Mouse (Mus musculus): ENCODE measurements around the gene Pabpn1.

Pabpn1 gene

DNA sequence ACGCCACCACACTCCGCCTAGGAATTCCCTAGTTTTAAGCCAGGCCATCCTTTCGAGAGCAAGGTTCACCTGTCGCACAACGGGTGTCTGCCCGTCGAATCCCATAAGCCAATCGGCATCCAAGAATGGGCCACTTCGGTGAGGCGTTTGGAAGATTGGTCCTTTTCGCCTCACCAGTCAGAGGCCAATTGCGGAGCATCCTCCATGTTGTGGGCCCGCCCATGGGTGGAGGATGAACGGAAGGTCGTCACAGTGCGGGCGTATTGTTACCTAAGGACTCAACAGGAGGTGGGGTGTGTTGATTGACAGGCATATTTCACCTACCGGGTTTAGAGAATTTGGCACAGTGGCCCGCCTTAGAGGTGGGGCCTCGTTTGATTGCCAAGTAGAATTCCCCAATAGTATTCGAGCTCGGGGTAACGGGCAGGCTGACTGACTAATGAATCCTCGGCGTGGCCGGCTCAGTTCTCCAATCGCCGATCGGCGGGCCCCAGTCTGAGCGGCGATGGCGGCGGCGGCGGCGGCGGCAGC lies 1.4 kb downstream of the Pabpn1 start:
- DNase-seq (ENCODE audit: low read depth, low spot score): peak; percentile 99

DNA sequence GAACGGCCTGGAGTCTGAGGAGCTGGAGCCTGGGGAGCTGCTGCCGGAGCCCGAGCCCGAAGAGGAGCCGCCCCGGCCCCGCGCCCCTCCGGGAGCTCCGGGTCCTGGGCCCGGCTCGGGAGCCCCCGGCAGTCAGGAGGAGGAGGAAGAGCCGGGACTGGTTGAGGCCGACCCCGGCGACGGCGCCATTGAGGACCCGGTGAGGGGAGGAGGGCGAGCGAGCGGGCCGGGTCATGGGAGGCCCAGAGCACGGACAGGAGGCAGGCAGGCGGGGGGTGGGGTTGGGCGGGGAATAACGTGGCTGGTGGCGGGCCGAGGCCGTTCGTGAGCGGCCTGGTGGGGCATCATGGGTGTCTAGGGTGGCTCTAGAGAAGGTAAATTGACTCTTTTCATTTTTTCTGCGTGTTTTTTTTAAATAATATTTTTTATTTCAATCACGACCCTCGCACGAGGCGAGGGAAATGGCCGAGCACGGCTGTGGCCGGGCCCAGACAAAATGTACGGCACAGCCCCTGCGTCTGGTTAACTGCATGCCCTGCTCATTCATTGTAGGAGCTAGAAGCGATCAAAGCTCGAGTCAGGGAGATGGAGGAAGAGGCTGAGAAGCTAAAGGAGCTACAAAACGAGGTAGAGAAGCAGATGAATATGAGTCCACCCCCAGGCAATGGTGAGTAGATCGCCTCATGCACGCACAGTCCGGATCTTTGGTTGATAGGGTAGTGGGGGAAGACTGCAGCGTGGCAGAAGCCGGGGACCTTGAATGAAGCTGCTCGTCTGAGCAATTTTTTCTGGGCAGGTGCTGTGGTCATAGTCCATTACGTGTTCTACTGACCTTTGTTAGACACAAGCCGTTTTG lies 2.2 kb downstream of the Pabpn1 start:
- DNase-seq (ENCODE audit: low read depth, low spot score): no peak

DNA sequence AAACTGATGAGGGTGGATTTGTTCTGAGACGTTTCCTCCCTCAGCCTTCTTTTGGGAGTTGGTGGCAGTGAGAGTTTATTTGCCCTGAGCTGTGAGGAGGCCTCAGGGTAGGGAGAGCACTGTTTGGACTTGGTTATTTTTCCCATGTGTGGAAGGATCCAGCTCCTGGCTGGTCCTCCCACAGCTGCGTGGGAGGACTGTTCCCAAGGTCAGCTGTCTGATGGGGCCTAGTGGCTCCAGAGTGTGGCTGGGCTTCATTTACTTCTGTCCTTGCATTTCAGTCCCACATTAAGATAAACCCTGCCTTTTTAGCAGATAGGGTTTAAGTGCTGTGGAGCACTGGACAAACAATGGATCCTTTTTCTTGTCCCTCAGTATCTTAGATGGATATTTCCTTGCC lies 5.1 kb downstream of the Pabpn1 start:
- DNase-seq (ENCODE audit: low read depth, low spot score): no peak

DNA sequence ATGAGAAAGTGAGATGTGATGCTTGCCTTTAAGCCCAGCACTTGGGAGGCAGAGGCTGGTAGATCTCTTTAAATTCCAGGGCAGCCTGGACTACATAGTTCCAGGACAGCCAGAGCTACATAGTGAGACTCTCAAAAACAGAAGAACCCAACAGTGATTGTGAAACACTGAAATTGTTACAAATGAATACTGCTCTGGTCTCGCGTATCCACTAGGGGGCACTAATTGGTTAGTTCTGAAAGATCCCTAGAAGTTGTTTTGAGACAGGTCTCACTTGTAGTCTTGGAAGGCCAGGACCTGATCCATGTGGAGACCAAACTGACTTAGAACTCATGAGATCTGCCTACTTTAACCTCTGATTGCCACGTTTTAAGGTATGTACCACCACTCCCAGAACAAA lies 8.1 kb downstream of the Pabpn1 start:
- DNase-seq (ENCODE audit: low read depth, low spot score): peak; percentile 85

DNA sequence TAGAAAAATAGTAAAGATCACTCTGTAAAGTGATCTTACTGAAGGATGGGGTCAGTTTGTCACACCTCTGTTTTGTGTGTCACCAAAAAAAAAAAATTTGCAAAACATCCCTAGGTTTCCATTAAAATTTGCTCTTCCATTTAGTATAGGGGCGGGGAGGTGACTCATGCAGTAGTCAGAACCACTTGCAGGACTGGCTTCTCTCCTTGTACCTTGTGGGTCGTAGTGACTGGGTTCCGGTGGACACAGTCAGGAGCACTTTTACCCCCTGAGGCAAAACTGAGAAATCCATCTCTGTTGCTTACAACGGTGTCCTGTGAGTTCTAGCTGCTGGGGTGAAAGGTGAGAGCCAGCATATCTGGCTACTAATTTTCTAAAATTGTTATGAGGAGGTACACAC lies 11.3 kb downstream of the Pabpn1 start:
- no peak for DNase-seq (ENCODE audit: low read depth, low spot score)

DNA sequence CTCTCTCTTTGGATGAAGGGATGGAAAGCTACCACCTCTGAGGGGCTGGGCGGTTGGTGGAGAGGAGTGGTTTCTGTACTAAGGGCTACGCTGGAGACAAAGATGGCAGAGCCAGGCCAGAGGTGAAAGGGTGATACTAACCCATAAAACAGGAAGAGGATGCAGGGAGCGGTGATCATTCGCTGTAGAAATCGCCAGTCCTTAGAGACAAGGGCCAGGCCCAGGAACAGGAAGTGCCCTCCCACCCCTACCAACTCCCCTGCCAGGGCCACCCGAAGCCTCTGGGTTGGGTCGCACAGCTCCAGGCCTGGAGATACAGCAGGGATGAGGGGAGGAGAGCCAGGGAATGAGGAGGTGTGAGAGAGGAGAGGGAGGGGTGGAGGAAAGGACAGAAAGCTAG lies 16.4 kb downstream of the Pabpn1 start:
- no peak for DNase-seq (ENCODE audit: low read depth, low spot score)

DNA sequence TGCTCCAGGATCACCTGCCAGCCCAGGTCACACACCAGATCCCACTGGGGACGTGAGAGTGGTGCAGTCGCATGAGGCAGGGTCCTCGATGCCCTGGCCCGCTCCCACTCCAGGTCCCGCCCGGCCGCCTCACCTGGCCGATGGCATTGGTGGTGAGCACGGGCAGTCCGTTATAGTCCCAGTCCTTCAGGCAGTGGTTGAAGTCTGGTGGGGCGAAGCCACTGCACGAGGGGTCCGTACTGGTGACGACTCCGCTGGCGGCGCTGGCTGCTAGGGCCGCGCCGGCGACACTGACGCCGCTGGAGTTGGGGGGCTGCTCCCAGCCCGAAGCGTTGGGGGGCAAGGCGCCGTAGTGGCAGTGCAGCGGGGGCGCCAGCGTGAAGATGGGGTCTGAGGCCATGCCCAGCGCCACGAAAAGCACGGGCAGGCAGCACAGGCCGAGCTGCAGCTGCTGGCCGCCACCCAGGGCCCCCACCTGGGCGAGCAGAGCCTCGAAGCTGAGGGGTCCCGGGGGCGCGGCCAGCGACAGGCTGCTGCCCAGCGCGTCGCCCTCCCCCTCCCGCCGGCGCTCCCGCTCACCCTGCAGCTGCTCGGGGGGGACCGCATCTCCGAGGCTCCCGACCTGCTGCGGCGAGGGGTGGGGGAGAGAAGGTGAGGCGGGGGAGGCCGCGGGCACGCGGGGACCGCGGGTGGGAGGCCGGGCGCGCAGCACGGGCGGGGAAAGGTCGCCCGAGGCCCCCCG lies 20.0 kb downstream of the Pabpn1 start:
- DNase-seq (ENCODE audit: low read depth, low spot score): no peak

DNA sequence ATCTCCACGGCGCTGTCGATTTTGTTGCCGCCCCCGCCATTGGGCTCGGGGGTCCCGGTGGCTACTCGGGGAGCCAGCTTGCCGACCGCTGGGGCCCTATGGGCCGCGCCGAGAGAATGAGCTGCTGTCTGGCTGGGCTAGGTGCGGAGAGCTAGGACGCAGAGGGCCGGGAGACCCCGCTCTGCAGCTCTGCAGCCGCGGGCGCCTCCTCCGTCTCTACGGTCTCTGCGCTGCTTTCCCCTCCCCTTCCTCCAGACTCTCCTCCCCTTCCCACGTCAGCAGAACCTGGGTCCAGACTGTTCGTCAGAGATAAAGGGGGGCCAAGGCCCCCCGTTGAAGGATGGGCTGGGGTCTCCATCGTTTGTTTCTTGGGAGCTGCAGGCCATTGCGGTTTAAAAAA lies 20.6 kb downstream of the Pabpn1 start, which contains the start of gene Slc22a17:
Gene Slc22a17 (minus strand): TSS at position 247 of the 400 bp plus-strand sequence.
- DNase-seq (ENCODE audit: low read depth, low spot score): peak; percentile 86

DNA sequence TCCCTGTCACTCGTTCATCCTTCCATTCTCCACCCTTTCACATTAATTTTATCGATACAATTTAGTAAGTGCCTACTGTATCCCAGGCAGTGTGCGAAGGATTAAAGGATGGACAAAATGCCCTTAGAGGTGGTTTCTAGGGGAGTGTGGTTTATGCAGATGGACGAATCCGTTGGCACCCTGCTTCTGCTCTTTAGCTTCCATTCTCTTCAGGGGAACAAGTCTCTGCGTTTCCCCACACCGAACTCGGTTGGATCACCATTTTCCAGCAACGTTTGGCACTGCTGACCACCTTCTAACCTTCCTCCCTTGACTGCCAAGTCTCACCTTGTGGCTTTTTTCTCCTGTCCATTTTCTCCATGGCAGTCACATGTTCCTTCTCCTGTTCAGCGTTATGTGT lies 21.0 kb downstream of the Pabpn1 start:
- DNase-seq (ENCODE audit: low read depth, low spot score): no peak

DNA sequence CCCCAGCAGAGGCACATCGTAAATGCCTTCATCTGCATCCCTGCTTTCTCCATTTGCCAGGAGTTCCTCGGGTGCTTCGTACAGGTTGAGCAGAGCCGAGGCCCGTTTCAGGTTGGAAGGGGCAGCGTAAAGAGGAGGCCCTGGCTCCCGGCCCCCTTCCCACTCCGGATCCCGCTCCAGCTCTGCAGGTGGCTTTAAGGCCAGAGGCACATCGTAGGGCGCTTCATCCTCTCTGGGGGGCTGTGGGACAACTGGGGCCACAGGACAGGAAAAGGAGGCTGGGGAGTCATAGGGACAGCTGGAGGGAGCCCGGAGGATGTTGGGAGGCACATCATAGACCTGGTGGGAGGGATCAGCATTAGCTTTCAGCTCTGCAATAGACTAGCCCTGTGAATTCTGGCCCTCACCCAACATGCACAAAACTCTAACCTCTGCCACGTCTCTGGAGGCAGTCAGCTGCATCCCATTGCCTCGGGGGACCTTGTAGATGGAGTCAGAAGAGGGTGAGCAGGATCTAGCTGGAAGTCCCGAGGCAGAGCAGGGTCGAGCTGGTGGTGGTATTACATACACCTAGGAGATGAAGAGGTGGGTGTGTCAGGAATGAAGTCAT lies 27.9 kb downstream of the Pabpn1 start:
- DNase-seq (ENCODE audit: low read depth, low spot score): no peak

DNA sequence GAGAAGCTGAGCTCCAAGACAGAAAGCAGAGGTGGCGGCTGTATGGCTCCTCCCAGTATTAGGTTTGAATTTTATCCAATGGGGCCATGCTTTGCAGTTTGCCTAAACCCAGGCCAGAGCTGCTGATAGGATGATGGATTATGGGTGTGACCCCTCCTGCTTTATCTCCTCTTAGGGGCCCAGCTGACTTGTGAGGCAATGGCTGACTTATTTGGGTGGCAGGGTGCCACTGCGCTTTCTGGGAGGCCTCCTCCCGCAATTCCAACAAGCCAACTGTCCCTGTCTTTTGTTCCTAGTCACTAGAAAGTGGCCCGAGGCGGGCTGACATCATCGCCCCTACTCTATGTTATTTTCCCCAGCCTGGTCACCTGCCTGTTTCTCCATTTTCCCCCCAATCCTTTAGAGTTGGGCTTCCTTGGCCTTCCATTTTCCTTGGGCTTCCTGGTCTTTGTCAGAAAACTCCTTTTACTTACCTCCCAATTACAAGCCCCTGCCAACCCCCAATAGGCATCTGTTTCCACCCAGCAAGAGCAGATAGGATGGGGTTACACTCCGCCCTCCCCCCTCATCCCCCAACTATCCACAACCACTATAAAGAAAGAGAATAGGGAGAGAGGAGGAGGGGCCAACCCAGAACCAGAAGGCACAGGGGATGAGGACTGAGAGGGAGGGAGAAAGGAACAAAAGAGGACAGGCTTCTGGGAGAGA lies 32.5 kb downstream of the Pabpn1 start:
- peak; percentile 76 for DNase-seq (ENCODE audit: low read depth, low spot score)

DNA sequence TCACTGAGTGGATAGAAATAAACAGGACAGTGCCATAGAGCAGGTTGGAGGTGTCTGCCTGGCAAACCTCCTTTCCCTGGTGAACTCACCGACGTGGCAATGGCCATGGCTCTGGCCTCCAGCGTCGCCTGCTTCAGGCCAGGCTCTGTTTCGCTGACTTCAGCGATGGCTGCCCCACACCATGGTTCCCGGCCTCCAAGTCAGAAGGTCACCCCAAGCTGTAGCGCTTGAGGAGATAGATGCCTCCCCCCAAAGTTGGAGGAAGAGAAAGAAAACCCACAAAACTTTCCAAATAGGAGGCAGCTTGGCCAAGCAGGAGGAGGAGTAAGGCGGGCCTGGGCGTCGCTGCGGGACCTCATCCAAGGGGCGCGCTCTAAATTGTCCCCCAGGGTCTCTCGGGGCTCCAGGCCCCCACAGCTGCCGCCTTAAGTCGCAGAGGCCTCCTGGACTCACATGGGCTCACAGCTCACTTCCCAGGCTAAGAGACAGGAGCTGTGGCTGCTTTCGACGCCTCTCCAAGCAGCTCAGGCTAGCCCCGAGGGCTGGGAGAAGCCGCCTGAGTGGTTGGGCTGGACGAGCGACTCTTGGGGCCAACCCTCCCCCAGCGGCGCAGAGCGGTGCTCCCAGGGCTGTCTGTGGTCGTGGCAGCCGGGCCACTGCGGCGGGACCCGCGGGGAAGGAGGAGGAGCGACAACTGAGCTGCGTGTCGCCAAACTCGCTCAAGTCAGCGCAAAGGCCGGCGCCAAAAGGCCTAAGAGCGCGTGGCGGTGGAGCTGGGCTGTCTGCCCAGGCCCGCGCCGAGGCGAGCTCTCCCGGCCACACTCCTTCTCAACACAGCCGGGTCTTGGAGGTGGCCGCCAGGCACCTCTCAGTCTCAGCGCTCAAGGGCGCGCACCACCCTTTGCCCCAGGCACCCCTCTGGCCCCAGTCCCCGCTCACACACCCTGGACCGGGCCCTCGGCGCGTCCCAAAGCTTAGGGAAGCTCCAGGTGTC lies 33.3 kb downstream of the Pabpn1 start, which contains the start of gene Efs:
Gene Efs (minus strand): TSS at position 778 of the 994 bp plus-strand sequence.
- DNase-seq (ENCODE audit: low read depth, low spot score): peak; percentile 61

DNA sequence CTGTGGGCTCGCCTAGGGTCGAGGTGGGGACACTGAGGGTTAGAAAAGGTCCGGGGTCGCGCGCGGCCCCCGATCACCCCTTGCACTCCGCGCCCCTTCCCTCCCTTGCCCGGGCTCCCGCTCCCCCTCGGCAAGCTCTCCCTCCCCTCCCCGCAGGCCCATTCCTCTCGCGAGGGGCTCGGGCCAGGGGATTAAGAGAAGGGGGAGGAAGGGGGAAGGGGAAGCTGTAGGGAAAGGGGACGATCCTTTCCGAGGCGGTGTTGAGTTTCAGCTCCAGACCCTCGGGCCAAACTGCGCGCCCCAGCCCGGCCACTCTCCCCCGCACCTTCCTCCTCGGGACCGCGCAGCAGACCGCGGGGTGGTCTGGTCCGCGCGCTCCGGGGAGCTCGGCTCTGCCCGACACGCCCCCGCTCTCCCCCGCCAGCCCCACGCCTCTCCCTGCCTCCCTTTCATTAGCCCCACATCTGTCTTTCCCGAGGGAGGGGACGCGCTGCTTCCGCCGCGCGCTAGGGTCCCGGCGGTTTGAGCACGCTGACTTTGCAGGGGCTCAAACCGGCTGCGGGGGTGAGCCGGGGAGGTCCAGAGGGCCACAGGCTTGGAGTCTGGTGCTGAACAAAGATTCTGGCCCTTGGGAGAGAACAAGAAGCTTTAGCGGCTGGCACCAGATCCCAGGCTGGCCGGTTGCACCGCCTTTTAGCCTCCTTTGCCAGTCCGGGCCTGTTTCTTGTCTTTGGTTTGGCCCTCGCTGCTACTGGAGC lies 34.3 kb downstream of the Pabpn1 start:
- DNase-seq (ENCODE audit: low read depth, low spot score): peak; percentile 94

DNA sequence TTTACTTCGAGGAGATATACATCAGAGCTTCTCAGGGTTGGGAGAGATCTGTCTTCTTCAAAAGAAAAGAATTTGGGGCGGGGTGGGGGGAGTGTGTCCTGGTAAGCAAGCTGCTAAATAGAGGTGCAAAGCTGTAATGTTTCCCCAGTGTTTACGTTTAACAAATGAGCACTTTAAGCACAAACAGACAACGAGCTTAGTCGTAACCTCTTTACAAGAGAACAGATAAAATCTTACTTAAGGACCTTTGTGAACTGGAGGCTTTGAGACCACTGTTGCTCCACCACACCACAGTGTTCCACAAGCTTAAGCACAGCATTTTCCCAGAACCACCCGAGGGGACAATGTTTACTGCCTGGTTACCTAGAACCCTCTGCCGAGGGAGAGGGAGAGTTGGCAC lies 35.0 kb downstream of the Pabpn1 start:
- no peak for DNase-seq (ENCODE audit: low read depth, low spot score)

DNA sequence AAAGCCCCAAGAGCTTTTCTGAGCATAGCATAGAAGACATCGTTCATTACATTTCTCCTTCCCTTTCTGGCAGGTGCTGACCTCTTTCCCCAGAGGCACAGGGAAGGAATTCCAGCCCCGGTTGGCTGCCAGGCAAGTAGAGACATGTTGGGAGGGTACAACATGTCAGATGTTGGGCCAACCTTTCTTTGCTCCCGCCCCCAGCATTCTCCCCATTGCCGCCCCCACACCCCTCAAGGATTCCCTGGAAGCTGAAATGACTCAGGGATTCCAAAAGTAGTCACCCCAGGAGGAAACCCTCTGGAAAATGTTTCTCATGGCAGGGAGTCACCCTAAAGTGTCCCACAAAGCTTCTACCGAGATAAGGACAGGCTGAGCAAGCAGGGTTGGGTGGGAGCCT lies 37.5 kb downstream of the Pabpn1 start:
- no peak for DNase-seq (ENCODE audit: low read depth, low spot score)

DNA sequence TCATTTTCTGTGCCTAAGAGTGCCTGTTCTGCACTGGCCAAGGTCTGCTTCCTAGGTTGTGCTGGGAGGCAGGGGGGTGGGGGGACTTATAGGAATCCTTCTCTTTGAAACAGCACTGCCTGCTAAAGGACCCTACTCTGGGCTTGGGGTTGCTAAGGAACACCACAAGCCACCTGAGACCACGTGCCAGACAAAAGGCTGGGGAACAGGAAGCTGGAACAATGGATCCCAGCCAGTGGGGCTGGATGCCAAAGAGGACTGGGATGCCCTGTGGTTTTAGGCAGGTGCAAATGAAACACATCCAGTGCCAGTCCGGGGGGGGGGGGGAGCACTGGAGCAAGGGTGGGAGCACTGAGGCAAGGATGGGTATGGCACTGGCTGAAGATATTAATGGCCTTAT lies 38.1 kb downstream of the Pabpn1 start:
- no peak for DNase-seq (ENCODE audit: low read depth, low spot score)

DNA sequence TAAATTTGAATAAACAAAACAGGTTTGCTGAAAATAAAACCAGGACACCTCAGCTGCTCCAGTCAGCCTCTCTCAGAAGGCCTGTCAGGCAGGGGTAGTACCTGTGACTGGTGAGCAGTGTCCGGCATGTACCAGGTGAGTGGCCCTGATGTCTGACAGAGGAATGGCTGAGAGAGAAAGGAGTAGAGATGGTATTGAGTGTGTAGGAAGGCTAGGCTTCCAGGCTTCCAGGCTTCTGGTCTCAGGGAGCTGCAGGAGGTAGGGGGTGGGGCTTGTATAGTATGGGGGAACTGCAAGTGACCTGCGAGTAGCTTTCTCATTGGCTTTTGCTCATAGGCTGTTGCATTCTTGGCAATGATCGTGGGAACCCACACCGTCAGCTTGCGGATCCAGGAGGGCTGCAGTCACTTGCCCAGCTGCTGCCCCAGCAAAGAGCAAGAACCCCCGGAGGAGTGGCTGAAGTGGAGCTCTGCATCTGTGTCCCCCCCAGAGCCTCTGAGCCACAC lies 40.4 kb downstream of the Pabpn1 start, which contains the start of gene Il25:
Gene Il25 (plus strand): TSS at position 51 of the 506 bp plus-strand sequence.
- DNase-seq (ENCODE audit: low read depth, low spot score): no peak

DNA sequence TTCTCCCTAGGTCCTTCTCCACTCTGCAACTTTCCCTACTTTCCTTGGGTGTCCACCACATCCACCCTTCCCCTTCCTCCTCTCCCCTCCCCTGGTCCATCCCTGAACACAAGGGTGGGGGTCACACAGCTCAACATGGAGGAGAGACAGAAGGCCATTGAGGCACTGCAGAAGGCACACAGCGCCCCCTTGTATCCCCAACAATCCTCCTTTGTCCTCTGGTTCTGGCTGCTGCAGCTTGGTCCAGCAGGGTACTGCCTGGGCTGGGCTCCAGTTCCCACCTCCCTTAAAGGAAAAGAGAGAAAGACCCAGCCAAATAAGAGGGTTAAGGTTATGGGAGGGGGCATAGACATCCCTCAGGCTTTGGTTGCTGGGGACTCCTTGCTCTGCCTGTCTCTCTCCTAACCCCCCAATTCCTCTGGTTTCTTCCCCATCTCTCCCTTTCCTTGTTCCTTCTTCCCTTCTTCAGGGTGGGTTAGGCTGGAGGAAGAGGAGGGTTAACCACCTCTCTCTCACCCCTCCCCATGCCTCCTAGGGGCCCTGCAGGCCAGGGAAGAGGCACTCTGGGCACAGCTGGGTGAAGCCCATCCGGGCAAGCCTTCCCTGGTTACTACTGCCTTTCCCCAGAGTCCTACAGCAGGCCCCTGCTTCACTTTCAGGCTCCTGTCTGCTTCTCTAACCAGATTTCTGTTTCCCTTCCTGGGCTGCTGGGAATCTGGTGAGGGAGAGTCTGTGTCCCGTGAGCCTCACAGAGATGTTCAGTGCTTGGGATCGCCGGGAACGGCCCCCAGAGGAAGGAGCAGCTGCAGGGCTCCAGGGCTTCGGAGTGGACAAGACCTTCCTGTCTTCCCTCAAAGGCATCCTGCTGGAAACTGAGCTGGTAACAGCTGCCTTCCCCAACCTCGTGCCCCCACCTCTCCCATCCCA lies 43.9 kb downstream of the Pabpn1 start, which contains the start of gene Cmtm5:
Gene Cmtm5 (plus strand): TSS at position 358 of the 927 bp plus-strand sequence.
- DNase-seq (ENCODE audit: low read depth, low spot score): no peak

Measured in forelimb bud, embryonic 11.5 days (tissue).